Mouse (Mus musculus) heart, adult 2 months (tissue): ENCODE data around the gene Gfod1. TPM values are rescaled to one million over a fixed set of nuclear protein-coding genes. Genes with fewer than 3 reads are reported as not detected.

Experiments
- DNase-seq, 2 experiments: peaks; one replicate each; pipeline ENCODE4 v3.0.0; 2021
- H3K27ac ChIP-seq: fragments of 200-600 bp; 2 replicates; pipeline ENCODE4 v1.8.1; 2022
- H3K27me3 ChIP-seq: fragments of 200-500 bp; 2 replicates; pipeline ENCODE4 v1.6.1; 2012; ENCODE audit warnings: mild to moderate bottlenecking, low read length, inconsistent platforms, mixed read lengths; ENCODE audit not compliant: control insufficient read depth, insufficient read depth
- H3K36me3 ChIP-seq: fragments of 200-500 bp; 2 replicates; pipeline ENCODE4 v1.6.1; 2012; ENCODE audit warnings: low read length, inconsistent platforms; ENCODE audit not compliant: control insufficient read depth, insufficient read depth
- H3K4me1 ChIP-seq: fragments of 200-500 bp; 2 replicates; pipeline ENCODE4 v1.6.1; 2011; ENCODE audit warnings: low read length; ENCODE audit not compliant: control insufficient read depth, insufficient read depth
- H3K4me3 ChIP-seq: fragments of 200-600 bp; 2 replicates; pipeline ENCODE4 v1.8.1; 2022
- H3K79me2 ChIP-seq: fragments of 200-500 bp; replicated peaks from 2 replicates; pipeline ENCODE4 v1.6.1; 2012; ENCODE audit warnings: mild to moderate bottlenecking, inconsistent platforms, low read length, moderate library complexity, mixed read lengths; ENCODE audit not compliant: control insufficient read depth, insufficient read depth
- H3K9ac ChIP-seq: fragments of 200-500 bp; 2 replicates; pipeline ENCODE4 v1.6.1; 2012; ENCODE audit warnings: low read depth, mild to moderate bottlenecking, control low read depth, inconsistent platforms, low read length, mixed read lengths
- CTCF ChIP-seq: fragments of 200-600 bp; IDR thresholded peaks from 2 replicates; pipeline ENCODE4 v1.8.1; 2022; ENCODE audit warnings: antibody characterized with exemption, mild to moderate bottlenecking, moderate library complexity
- EP300 ChIP-seq: fragments of 200-500 bp; IDR thresholded peaks from 2 replicates; pipeline ENCODE4 v1.6.1; 2011; ENCODE audit warnings: low read depth, low read length, control low read depth; ENCODE audit not compliant: insufficient read depth
- POLR2A ChIP-seq: fragments of 200-500 bp; IDR thresholded peaks from 2 replicates; pipeline ENCODE4 v1.6.1; 2011; ENCODE audit warnings: mild to moderate bottlenecking, low read depth, low read length, control low read depth; ENCODE audit not compliant: insufficient read depth
- WGBS: fragments of 180-500 bp; shearing (Covaris S2); methylation state at CpG from one replicate; pipeline ENCODE4 v1.1.7; 2018; 5-methylcytosine and 5-hydroxymethylcytosine counted together
- intact Hi-C: fragments of 180-260 bp; cut with DNase I; formaldehyde crosslinking; loops from one replicate; pipeline ENCODE4 v1.15.1; 2025
- polyA plus RNA-seq: library from polyadenylated mRNA; depleted of rRNA; stranded (reverse); fragments of >200 nt; gene quantifications from 2 replicates; pipeline ENCODE4 v1.2.3, GENCODE M21; 2012
- total RNA-seq, 2 experiments: library from RNA; stranded (reverse); gene quantifications; 2 replicates each; pipeline ENCODE4 v1.2.3; 2021

The Gfod1 gene
- total and polyA plus RNA-seq, 3 experiments, result 9.5 to 34.1 (median 33.7) TPM

- 77% methylated on average over 10 of the region's 10 CpGs for whole genome bisulfite sequencing
- H3K79me2 ChIP-seq, result no peaks in the 10 kb centered on the region; the same call in none of the 2 replicates
- H3K4me3 ChIP-seq, result no peak overlapping the region
- TF ChIP-seq EP300 (no peak), POLR2A (no peak), CTCF (no peak)
- H3K27me3 ChIP-seq, result no peaks in the 10 kb centered on the region
- H3K36me3 ChIP-seq, result no peaks in the 10 kb centered on the region
- no peak for DNase-seq
- H3K4me1 ChIP-seq, result peaks cover 2% of the 10 kb centered on the region; the same call in 1 of the 2 replicates
- H3K27ac ChIP-seq, result no peak overlapping the region
- no peak overlapping the region for H3K9ac ChIP-seq
- intact Hi-C loops, result loop anchor here (2.0 kb wide), 1 partner anchor 100 kb away; no protein-coding TSS in a partner anchor
These were observed 101.6 kb downstream of the Gfod1 start for GRCm38 (mm10) chr13:43202351-43202750.

DNA sequence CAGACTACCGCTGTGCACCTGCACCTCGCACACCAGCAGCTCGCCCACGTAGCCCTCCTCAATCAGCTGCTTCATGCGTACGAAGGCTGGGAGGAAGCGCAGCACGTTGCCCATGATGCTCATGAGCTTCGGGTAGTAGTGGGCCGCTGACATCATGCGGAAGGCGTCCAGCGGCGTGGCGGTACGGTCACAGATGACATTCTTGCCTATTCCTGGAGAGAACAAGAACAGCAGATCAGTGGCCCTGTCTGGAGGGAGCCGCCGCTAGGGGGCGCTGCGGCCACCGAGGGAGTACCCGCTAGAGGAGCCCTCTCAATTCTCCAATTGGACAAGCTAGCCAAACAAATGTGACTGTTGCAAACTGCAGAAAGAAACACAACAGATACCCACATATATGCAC, 102.9 kb downstream of the Gfod1 start:
- Histone ChIP-seq H3K36me3 (no peaks in the 10 kb centered on the region), H3K27ac (no peak overlapping the region), H3K27me3 (no peaks in the 10 kb centered on the region), H3K9ac (no peak overlapping the region), H3K4me1 (peaks cover 2% of the 10 kb centered on the region), H3K79me2 (no peaks in the 10 kb centered on the region; the same call in 1 of the 2 replicates), H3K4me3 (no peak overlapping the region)
- 51% methylated on average over 22 of the region's 22 CpGs for WGBS
- peak; percentile 42 to 55 for DNase-seq
- intact Hi-C loops, result loop anchor here (2.0 kb wide), 1 partner anchor 120 kb away; no protein-coding TSS in a partner anchor
- TF ChIP-seq CTCF (peak; percentile 85), EP300 (no peak)

DNA sequence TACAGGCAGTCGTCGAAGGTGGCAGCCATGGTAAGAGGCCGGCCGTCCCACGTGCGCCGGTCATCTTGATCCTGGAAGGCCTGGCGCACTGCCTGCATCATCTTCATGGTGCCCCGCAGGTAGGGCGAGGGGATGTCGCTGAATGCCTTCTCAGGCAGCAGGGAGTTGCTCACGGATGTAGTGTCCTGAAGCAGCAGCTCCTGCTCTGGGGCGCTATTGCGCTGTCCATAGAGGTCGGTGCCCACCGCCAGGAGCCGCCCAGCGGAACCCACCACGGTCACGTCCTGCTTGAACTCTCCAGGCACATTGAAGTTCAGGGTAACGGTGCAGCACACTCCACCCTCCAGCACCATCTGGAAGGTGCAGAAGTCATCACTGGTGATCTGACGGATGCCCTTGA, 103.5 kb downstream of the Gfod1 start:
- Histone ChIP-seq H3K27me3 (no peaks in the 10 kb centered on the region), H3K9ac (no peak overlapping the region), H3K36me3 (no peaks in the 10 kb centered on the region), H3K4me1 (peaks cover 2% of the 10 kb centered on the region), H3K27ac (no peak overlapping the region), H3K79me2 (no peaks in the 10 kb centered on the region; the same call in 1 of the 2 replicates), H3K4me3 (no peak overlapping the region)
- no peak for TF ChIP-seq EP300
- no peak for TF ChIP-seq POLR2A
- TF ChIP-seq CTCF, result no peak
- intact Hi-C loops, result loop anchor here (2.0 kb wide), 1 partner anchor 120 kb away; no protein-coding TSS in a partner anchor
- DNase-seq, result no peak
- WGBS, result 93% methylated on average over 22 of the region's 22 CpGs

DNA sequence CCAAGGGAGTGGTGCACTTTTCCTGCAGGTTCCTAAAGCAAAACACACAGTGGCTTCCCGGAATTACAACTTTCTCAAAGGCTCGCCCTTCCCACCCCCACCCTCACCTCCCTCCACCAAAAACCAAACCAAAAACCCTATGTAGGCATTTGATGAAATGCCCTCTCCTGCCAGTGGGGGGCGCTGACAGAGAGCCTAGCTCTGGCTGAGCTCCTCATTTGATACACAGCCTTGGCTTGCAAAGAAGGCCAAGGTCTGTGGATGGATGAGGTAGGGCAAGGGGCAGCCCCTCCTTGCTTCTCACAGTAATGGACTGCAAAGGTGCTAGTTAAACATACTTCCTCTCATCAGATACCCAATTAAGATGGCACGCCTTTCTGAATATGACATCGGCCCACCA, 104.2 kb downstream of the Gfod1 start:
- Histone ChIP-seq H3K4me3 (no peak overlapping the region), H3K4me1 (peaks cover 2% of the 10 kb centered on the region), H3K27ac (no peak overlapping the region), H3K9ac (no peak overlapping the region), H3K36me3 (no peaks in the 10 kb centered on the region), H3K27me3 (no peaks in the 10 kb centered on the region), H3K79me2 (no peaks in the 10 kb centered on the region; the same call in 1 of the 2 replicates)
- peak in 1 of 2 experiments; percentile 55 for DNase-seq
- 72% methylated on average over 5 of the region's 5 CpGs for WGBS
- intact Hi-C loops, result loop anchor here (2.0 kb wide), 1 partner anchor 121 kb away; no protein-coding TSS in a partner anchor
- TF ChIP-seq EP300 (no peak), CTCF (peak; percentile 70)

DNA sequence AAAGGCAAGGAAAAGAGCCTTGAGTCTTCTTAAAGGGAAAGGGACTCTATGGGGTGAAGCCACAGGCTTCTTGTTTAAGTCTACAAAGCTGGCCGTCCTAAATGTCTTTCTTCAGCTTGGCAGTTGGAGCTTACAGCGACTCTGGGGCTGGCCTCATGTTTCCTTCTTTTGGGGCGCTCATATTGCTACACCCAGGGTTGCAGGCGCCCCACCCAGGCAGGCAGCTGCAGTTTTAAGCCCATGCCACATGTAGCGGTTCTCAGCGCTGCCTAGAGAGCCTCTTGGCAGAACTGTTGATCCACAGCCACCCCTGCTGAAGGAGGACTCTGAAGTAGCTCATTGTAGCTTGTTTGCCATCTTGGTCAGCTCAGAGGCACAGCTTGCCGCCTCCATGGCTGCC, 104.7 kb downstream of the Gfod1 start:
- 95% methylated on average over 7 of the region's 7 CpGs for WGBS
- DNase-seq, result no peak
- intact Hi-C loops, result no loop called here
- H3K9ac ChIP-seq, result no peak overlapping the region
- no peaks in the 10 kb centered on the region; the same call in 1 of the 2 replicates for H3K79me2 ChIP-seq
- TF ChIP-seq POLR2A (no peak), EP300 (no peak), CTCF (no peak)
- no peaks in the 10 kb centered on the region for H3K36me3 ChIP-seq
- H3K27me3 ChIP-seq, result no peaks in the 10 kb centered on the region
- H3K4me1 ChIP-seq, result peaks cover 2% of the 10 kb centered on the region
- no peak overlapping the region for H3K27ac ChIP-seq
- no peak overlapping the region for H3K4me3 ChIP-seq

- WGBS, result 77% methylated on average over 6 of the region's 6 CpGs
- H3K36me3 ChIP-seq, result no peaks in the 10 kb centered on the region
- no peak overlapping the region for H3K4me3 ChIP-seq
- no peak overlapping the region for H3K9ac ChIP-seq
- no peak for DNase-seq
- no peak overlapping the region for H3K27ac ChIP-seq
- intact Hi-C loops, result no loop called here
- no peaks in the 10 kb centered on the region for H3K27me3 ChIP-seq
- H3K79me2 ChIP-seq, result no peaks in the 10 kb centered on the region; the same call in 1 of the 2 replicates
- TF ChIP-seq POLR2A (no peak), CTCF (peak; percentile 51), EP300 (no peak)
- peaks cover 3% of the 10 kb centered on the region for H3K4me1 ChIP-seq
These were observed 106.8 kb downstream of the Gfod1 start for GRCm38 (mm10) chr13:43197187-43197586.
